Mouse (Mus musculus) embryonic facial prominence, embryonic 12.5 days (tissue): Measurements from ENCODE around the gene Foxa2. TPM values are rescaled to one million over a fixed set of nuclear protein-coding genes. Genes with fewer than 3 reads are reported as not detected.

Source experiments
- ATAC-seq: fragments of 200-750 bp; cut with Nextera tagmentation; 2 replicates; pipeline ENCODE4 v1.8.0; 2017; ENCODE audit not compliant: insufficient number of reproducible peaks, insufficient read depth, low FRiP score, low TSS enrichment
- H3K27ac ChIP-seq: fragments of 300-500 bp; sonication (generic); 2 replicates; pipeline ENCODE4 v1.5.1; 2016; ENCODE audit warnings: mild to moderate bottlenecking
- H3K27me3 ChIP-seq: fragments of 300-500 bp; sonication (generic); 2 replicates; pipeline ENCODE4 v1.6.1; 2016; ENCODE audit warnings: mild to moderate bottlenecking, moderate library complexity
- H3K36me3 ChIP-seq: fragments of 300-500 bp; sonication (generic); 2 replicates; pipeline ENCODE4 v1.6.1; 2016; ENCODE audit warnings: mild to moderate bottlenecking
- H3K4me1 ChIP-seq: fragments of 300-500 bp; sonication (generic); 2 replicates; pipeline ENCODE4 v1.6.1; 2016
- H3K4me2 ChIP-seq: fragments of 300-500 bp; sonication (generic); replicated peaks from 2 replicates; pipeline ENCODE4 v1.6.1; 2016; ENCODE audit warnings: mild to moderate bottlenecking, moderate library complexity
- H3K4me3 ChIP-seq: fragments of 300-500 bp; sonication (generic); 2 replicates; pipeline ENCODE4 v1.5.1; 2016; ENCODE audit warnings: mild to moderate bottlenecking
- H3K9ac ChIP-seq: fragments of 300-500 bp; sonication (generic); 2 replicates; pipeline ENCODE4 v1.6.1; 2016; ENCODE audit warnings: mild to moderate bottlenecking, moderate library complexity
- H3K9me3 ChIP-seq: fragments of 300-500 bp; sonication (generic); 2 replicates; pipeline ENCODE4 v1.6.1; 2016; ENCODE audit warnings: mild to moderate bottlenecking, moderate library complexity
- WGBS: fragments of 180-500 bp; shearing (Covaris S2); methylation state at CpG from one replicate; pipeline ENCODE4 v1.1.7; 2016; 5-methylcytosine and 5-hydroxymethylcytosine counted together
- polyA plus RNA-seq: library from polyadenylated mRNA; unstranded; fragments of >200 nt; fragmentation: Nextera tagmentation; extraction: Ambion mirVana; gene quantifications from 2 replicates; pipeline ENCODE4 v1.2.1, GENCODE M21; 2016

Foxa2 gene
- polyA plus RNA-seq = 0.99 and 1.0 TPM in 2 replicates

GRCm38 (mm10) chr2:148046799-148047165 lies at the start of gene Foxa2:
Gene Foxa2, minus strand, starts transcription at chr2:148046969.
- H3K27ac ChIP-seq = no peak within 1 kb of the TSS
- peak within 1 kb of the TSS; percentile 31 for H3K4me3 ChIP-seq
- H3K36me3 ChIP-seq = no peaks in the 10 kb centered on the region
- H3K27me3 ChIP-seq = peaks cover 98% of the 10 kb centered on the region
- peak within 1 kb of the TSS; percentile 46 for H3K4me2 ChIP-seq
- no peaks in the 10 kb centered on the region for H3K9me3 ChIP-seq
- H3K4me1 ChIP-seq = peaks cover 8% of the 10 kb centered on the region; the same call in 1 of the 2 replicates
- ATAC-seq = no peak
- no peak within 1 kb of the TSS for H3K9ac ChIP-seq
- WGBS = 1% methylated on average over 19 of the region's 19 CpGs

DNA sequence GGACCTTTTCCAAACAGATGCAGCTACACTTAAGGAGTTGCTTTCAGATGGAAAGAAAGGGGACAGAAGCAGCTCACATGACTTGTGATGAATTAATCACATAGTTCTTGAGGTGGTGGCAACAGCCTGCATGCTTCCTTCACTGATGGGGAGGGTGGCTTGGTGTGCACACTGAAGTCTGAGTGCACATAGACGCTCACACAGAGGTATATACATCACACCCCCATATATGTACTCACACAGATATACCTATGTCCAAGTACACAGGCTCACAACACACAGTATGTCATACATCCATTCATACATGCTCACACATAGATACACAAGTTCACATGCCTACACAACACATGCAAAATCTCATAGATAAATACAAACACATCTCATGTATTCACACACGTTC lies 45.3 kb upstream of the Foxa2 start:
- no peaks in the 10 kb centered on the region for H3K9me3 ChIP-seq
- H3K4me3 ChIP-seq = no peak overlapping the region
- H3K27ac ChIP-seq = no peak overlapping the region
- ATAC-seq = no peak
- no peak overlapping the region for H3K9ac ChIP-seq
- 80% methylated on average over 2 of the region's 2 CpGs for WGBS
- H3K4me1 ChIP-seq = no peaks in the 10 kb centered on the region
- no peaks in the 10 kb centered on the region for H3K36me3 ChIP-seq
- H3K27me3 ChIP-seq = no peaks in the 10 kb centered on the region
- H3K4me2 ChIP-seq = no peak overlapping the region

GRCm38 (mm10) chr2:148091657-148092056 lies 44.9 kb upstream of the Foxa2 start:
- no peak for ATAC-seq
- Histone ChIP-seq H3K9ac (no peak overlapping the region), H3K27ac (no peak overlapping the region), H3K9me3 (no peaks in the 10 kb centered on the region), H3K36me3 (no peaks in the 10 kb centered on the region), H3K4me3 (no peak overlapping the region), H3K4me1 (no peaks in the 10 kb centered on the region), H3K27me3 (no peaks in the 10 kb centered on the region), H3K4me2 (no peak overlapping the region)
- 62% methylated on average over 6 of the region's 6 CpGs for WGBS

DNA sequence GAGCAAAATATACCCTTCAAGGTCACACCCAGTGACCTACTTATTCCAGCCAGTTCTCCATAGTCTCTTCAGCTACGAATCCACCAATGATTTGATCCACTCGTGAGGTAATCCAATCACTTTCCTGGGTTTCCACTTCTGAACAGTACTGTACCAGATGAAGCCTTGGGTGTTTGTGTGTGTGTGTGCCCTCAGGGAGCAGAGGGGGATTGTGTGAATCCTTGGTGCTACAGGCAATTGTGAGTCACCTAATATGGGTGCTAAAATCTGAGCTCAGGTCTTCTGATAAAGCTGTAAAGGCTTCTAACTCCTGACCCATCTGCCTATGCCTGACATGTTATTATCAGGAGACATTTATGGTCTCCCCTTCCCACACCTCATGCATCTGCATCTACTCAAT lies 43.3 kb upstream of the Foxa2 start:
- no peaks in the 10 kb centered on the region for H3K9me3 ChIP-seq
- H3K4me3 ChIP-seq = no peak overlapping the region
- H3K4me2 ChIP-seq = no peak overlapping the region
- ATAC-seq = no peak
- no peaks in the 10 kb centered on the region for H3K4me1 ChIP-seq
- no peaks in the 10 kb centered on the region for H3K27me3 ChIP-seq
- no peaks in the 10 kb centered on the region for H3K36me3 ChIP-seq
- 85% methylated on average over 2 of the region's 2 CpGs for WGBS
- no peak overlapping the region for H3K27ac ChIP-seq
- H3K9ac ChIP-seq = no peak overlapping the region

- H3K36me3 ChIP-seq = no peaks in the 10 kb centered on the region
- ATAC-seq = no peak
- H3K4me2 ChIP-seq = no peak overlapping the region
- WGBS = 86% methylated on average over 5 of the region's 5 CpGs
- no peaks in the 10 kb centered on the region for H3K27me3 ChIP-seq
- no peak overlapping the region for H3K9ac ChIP-seq
- no peaks in the 10 kb centered on the region for H3K9me3 ChIP-seq
- no peaks in the 10 kb centered on the region for H3K4me1 ChIP-seq
- no peak overlapping the region for H3K4me3 ChIP-seq
- no peak overlapping the region for H3K27ac ChIP-seq
Observed at GRCm38 (mm10) chr2:148085529-148085928, 38.8 kb upstream of the Foxa2 start.

- H3K27ac ChIP-seq = no peak overlapping the region
- no peak overlapping the region for H3K9ac ChIP-seq
- no peaks in the 10 kb centered on the region for H3K9me3 ChIP-seq
- 70% methylated on average over 4 of the region's 4 CpGs for WGBS
- H3K36me3 ChIP-seq = no peaks in the 10 kb centered on the region
- H3K4me1 ChIP-seq = no peaks in the 10 kb centered on the region
- H3K27me3 ChIP-seq = no peaks in the 10 kb centered on the region
- H3K4me2 ChIP-seq = no peak overlapping the region
- H3K4me3 ChIP-seq = no peak overlapping the region
- ATAC-seq = no peak
Observed at GRCm38 (mm10) chr2:148085126-148085525, 38.4 kb upstream of the Foxa2 start.

DNA sequence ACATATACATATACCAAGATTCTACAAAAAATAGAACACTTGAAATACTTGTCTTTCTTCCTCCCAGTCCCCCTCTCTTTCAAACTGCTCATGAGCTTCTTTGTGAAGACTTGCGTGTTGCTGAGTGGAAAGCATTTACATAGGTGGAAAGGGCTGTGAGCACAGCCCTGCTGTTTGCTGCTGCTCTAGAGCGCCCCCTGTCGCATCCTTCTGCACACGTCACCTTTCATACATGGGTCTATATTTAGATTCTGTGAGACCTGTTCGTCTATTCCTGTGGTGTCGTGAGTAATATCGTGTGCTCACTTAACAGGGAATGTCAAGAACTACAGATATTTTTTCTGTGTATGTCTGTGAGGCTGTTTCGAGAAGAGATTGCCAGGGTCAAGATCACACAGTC lies 35.5 kb upstream of the Foxa2 start:
- Histone ChIP-seq H3K4me1 (no peaks in the 10 kb centered on the region), H3K36me3 (no peaks in the 10 kb centered on the region), H3K27ac (no peak overlapping the region), H3K27me3 (no peaks in the 10 kb centered on the region), H3K4me2 (no peak overlapping the region), H3K9me3 (no peaks in the 10 kb centered on the region), H3K4me3 (no peak overlapping the region), H3K9ac (no peak overlapping the region)
- WGBS = 23% methylated on average over 8 of the region's 8 CpGs
- ATAC-seq = no peak

DNA sequence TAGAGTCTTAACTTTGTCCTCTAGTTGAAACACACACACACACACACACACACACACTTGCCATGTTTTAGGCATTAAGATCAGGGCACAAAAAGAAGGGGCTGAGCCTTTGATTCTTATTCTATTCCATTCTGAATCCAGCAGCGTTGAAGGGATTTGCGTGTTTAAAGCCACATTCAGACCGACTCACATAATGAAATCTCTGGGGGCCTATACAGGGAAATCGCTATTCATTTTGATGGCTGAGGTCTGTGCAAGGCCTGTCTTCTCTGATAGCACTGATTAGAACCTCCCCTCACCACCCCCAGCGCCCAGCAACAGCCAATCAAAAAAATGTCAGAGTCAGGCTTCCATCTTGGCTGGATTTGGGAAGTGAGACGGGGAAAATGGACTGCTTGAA lies 13.9 kb upstream of the Foxa2 start:
- no peak overlapping the region for H3K4me2 ChIP-seq
- 60% methylated on average over 6 of the region's 6 CpGs for WGBS
- no peak for ATAC-seq
- no peaks in the 10 kb centered on the region for H3K36me3 ChIP-seq
- no peaks in the 10 kb centered on the region for H3K9me3 ChIP-seq
- no peak overlapping the region for H3K4me3 ChIP-seq
- H3K9ac ChIP-seq = no peak overlapping the region
- 0 out of 2 replicates have a peak, but pooled peaks cover under 1% of the 10 kb centered on the region for H3K27me3 ChIP-seq
- no peak overlapping the region for H3K27ac ChIP-seq
- no peaks in the 10 kb centered on the region for H3K4me1 ChIP-seq

GRCm38 (mm10) chr2:148053411-148053810 lies 6.6 kb upstream of the Foxa2 start:
- Histone ChIP-seq H3K27ac (no peak overlapping the region), H3K4me3 (no peak overlapping the region), H3K4me1 (peaks cover under 1% of the 10 kb centered on the region; the same call in 1 of the 2 replicates), H3K4me2 (no peak overlapping the region), H3K9me3 (no peaks in the 10 kb centered on the region), H3K27me3 (peaks cover 64% of the 10 kb centered on the region), H3K36me3 (no peaks in the 10 kb centered on the region), H3K9ac (no peak overlapping the region)
- ATAC-seq = no peak
- 4% methylated on average over 6 of the region's 6 CpGs for WGBS

- under 1% methylated on average over 41 of the region's 41 CpGs for WGBS
- Histone ChIP-seq H3K4me3 (peak overlapping the region; percentile 23), H3K36me3 (no peaks in the 10 kb centered on the region), H3K4me1 (peaks cover 8% of the 10 kb centered on the region; the same call in 1 of the 2 replicates), H3K27me3 (peaks cover 97% of the 10 kb centered on the region), H3K4me2 (peak overlapping the region; percentile 37), H3K27ac (no peak overlapping the region), H3K9ac (no peak overlapping the region), H3K9me3 (no peaks in the 10 kb centered on the region)
- no peak for ATAC-seq
Observed at GRCm38 (mm10) chr2:148048484-148049129, 1.8 kb upstream of the Foxa2 start.

DNA sequence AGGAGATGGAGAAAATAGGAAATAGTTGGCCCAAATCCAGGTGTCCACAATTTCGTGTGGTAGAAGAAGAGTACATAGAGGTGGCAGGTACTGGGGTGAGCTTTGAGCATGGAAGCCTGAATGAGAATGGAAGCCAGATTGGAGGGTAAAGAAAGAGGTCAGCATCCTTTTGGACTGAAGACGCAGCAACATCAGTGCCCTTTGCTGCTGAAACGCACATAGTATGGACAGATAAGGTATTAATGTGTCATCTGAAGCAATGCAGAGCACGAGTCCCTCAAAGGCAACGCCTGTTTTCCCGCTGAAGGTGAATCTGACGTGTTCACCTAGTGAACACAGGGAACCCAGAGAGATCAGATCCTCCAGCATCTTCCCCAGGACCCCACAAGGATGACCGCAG lies 842 bp upstream of the Foxa2 start:
- no peak for ATAC-seq
- Histone ChIP-seq H3K27me3 (peaks cover 97% of the 10 kb centered on the region), H3K36me3 (no peaks in the 10 kb centered on the region), H3K9me3 (no peaks in the 10 kb centered on the region), H3K4me3 (no peak overlapping the region), H3K4me2 (no peak overlapping the region), H3K9ac (no peak overlapping the region), H3K4me1 (peaks cover 8% of the 10 kb centered on the region; the same call in 1 of the 2 replicates), H3K27ac (no peak overlapping the region)
- 2% methylated on average over 8 of the region's 8 CpGs for WGBS

DNA sequence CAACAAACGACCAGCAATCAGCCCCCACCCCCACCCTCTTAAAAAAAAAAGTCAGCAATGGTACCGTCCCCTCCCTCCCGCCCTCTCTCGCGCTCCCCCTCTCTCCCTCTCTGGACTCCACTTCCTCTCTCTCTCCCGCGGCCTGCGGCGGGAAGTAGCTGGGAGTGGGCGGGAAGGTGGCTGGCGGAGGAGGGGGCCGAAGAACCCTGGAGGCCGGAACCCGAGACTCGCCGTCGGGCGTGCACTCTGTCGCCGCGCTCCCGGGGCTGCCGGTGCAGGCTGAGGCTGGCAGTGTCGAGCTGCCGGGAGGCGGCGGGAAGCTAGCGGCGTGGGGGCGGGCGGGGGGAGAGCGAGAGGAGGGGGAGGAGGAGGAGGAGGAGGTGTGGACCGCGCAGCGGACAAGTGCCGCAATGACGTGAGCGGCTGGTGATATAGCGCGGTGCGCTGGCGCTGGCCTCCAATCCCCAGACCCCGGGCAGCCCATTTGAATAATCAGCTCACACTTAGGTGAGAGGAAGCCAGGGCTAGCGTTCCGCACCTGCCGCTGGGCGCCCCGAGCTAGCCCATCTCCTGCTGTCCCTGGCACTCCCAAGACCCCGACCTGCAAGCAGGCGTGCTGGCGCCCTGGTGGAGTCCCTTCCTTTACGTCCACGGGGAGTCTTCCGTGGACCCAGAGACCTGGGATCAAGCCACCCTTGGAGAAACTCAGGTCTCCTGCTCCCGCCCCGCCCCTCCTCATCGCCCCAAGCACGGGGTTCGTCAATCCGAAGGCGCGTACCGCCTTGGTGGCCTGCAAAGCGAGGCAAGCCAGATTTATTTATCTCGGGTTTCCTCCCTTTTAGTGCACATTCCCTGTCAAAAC lies 601 bp downstream of the Foxa2 start:
- H3K9ac ChIP-seq = no peak overlapping the region
- peak overlapping the region; percentile 46 for H3K4me2 ChIP-seq
- H3K36me3 ChIP-seq = no peaks in the 10 kb centered on the region
- no peak overlapping the region for H3K27ac ChIP-seq
- no peak for ATAC-seq
- H3K27me3 ChIP-seq = peaks cover 99% of the 10 kb centered on the region
- peaks cover 8% of the 10 kb centered on the region; the same call in 1 of the 2 replicates for H3K4me1 ChIP-seq
- peak overlapping the region; percentile 31 for H3K4me3 ChIP-seq
- 1% methylated on average over 49 of the region's 65 CpGs for WGBS
- H3K9me3 ChIP-seq = no peaks in the 10 kb centered on the region
